8 mouse cellular contexts compared by ENCODE assay signal in genomic region chr17:16952146-16952545, GRCm38 (mm10).
DNase-seq lines count a peak whose midpoint lies in the region; ATAC-seq and TF ChIP-seq lines count a peak whose summit lies in the region.
"Not testable (repeated sequence)": the region's sequence is repeated elsewhere in the genome, so short reads cannot be mapped to it uniquely, and the experiment has no call there.

No protein-coding gene starts in this region.

- TF ChIP-seq CTCF in MEL (IDR thresholded peaks at IDR 0.05 in 2 of 3, conservative IDR thresholded peaks at IDR 0.05 in 1 of 3; ENCODE audit: control insufficient read depth in 1 of 3, insufficient read depth in 1 of 3, low read depth in 2 of 3, low read length in 3 of 3, poor library complexity in 1 of 3, severe bottlenecking in 1 of 3); left cerebral cortex, adult 2 months (IDR thresholded peaks at IDR 0.05); liver, postnatal 0 days (IDR thresholded peaks at IDR 0.05; ENCODE audit: low read depth); stomach, postnatal 0 days (IDR thresholded peaks at IDR 0.05; ENCODE audit: low read depth): not testable (repeated sequence)

- not testable (repeated sequence) for H3K4me1 ChIP-seq in MEL (ENCODE audit: control insufficient read depth in 1 of 2, insufficient read depth in 2 of 2, low read length in 2 of 2); erythroblast, embryonic 14.5 days (ENCODE audit: control insufficient read depth); heart, embryonic 10.5 days; hindbrain, embryonic 15.5 days (replicated peaks); liver, postnatal 0 days (ENCODE audit: insufficient read depth); midbrain, embryonic 13.5 days (replicated peaks); stomach, postnatal 0 days (replicated peaks; ENCODE audit: control insufficient read depth, insufficient read depth)

- not testable (repeated sequence) for H3K27ac ChIP-seq in MEL (ENCODE audit: control insufficient read depth, low read depth, low read length); heart, embryonic 10.5 days; hindbrain, embryonic 15.5 days (replicated peaks); left cerebral cortex, adult 2 months; liver, postnatal 0 days (ENCODE audit: low read depth); midbrain, embryonic 13.5 days; stomach, postnatal 0 days (replicated peaks)

- TF ChIP-seq POLR2A in MEL (IDR thresholded peaks at IDR 0.05; ENCODE audit: control insufficient read depth in 1 of 2, insufficient read depth in 1 of 2, low read depth in 1 of 2, low read length in 2 of 2, poor library complexity in 1 of 2), result not testable (repeated sequence)

- TF ChIP-seq RAD21 in MEL (IDR thresholded peaks at IDR 0.05; ENCODE audit: low read depth, low read length), result not testable (repeated sequence)

- not testable (repeated sequence) for H3K27me3 ChIP-seq in MEL (ENCODE audit: control insufficient read depth in 1 of 2, insufficient read depth in 2 of 2, low read length in 2 of 2); erythroblast, embryonic 14.5 days (ENCODE audit: control insufficient read depth); heart, embryonic 10.5 days (ENCODE audit: insufficient read depth, poor library complexity, severe bottlenecking); hindbrain, embryonic 15.5 days; liver, postnatal 0 days (ENCODE audit: insufficient read depth, low read length); midbrain, embryonic 13.5 days; stomach, postnatal 0 days (ENCODE audit: control insufficient read depth, insufficient read depth, low read length)

- ATAC-seq in hindbrain, embryonic 15.5 days (ENCODE audit: low FRiP score, low read depth); liver, postnatal 0 days; midbrain, embryonic 13.5 days; stomach, postnatal 0 days (ENCODE audit: low FRiP score, low TSS enrichment): not testable (repeated sequence)

- H3K9me3 ChIP-seq in MEL (replicated peaks; ENCODE audit: insufficient read depth, low read length); erythroblast, embryonic 14.5 days (ENCODE audit: control insufficient read depth, low read length); heart, embryonic 10.5 days; hindbrain, embryonic 15.5 days; liver, postnatal 0 days (ENCODE audit: low read length); midbrain, embryonic 13.5 days; stomach, postnatal 0 days (ENCODE audit: control insufficient read depth, low read length): not testable (repeated sequence)

- DNase-seq in MEL (ENCODE audit: low read depth, low spot score), result peak; percentile 32
- DNase-seq in heart, embryonic 10.5 days (ENCODE audit: low spot score); left cerebral cortex, adult 2 months (ENCODE audit: extremely low spot score in 1 of 2, low spot score in 2 of 2); liver, postnatal 0 days; stomach, postnatal 0 days (ENCODE audit: low spot score): not testable (repeated sequence)

- WGBS in heart, embryonic 10.5 days, result 28% methylated on average over 2 of the region's 2 CpGs
- whole genome bisulfite sequencing in hindbrain, embryonic 15.5 days, result 32% methylated on average over 2 of the region's 2 CpGs
- WGBS in liver, postnatal 0 days (ENCODE audit: insufficient replicate concordance), result 23% methylated on average over 2 of the region's 2 CpGs
- 44% methylated on average over 2 of the region's 2 CpGs for WGBS in midbrain, embryonic 13.5 days
- WGBS in stomach, postnatal 0 days, result 19% methylated on average over 2 of the region's 2 CpGs

- TF ChIP-seq EP300 in MEL (IDR thresholded peaks at IDR 0.05; ENCODE audit: low read depth in 1 of 2, low read length in 2 of 2); liver, postnatal 0 days (IDR thresholded peaks at IDR 0.05; ENCODE audit: low read depth); stomach, postnatal 0 days (optimal IDR thresholded peaks at IDR 0.05): not testable (repeated sequence)

- intact Hi-C loops in left cerebral cortex, adult 2 months (cut with DNase I), result loop anchor here (10.0 kb wide), 1 partner anchor 423 kb away; the partner anchor contains the start of gene Riok2

- peaks cover 11% of the 10 kb centered on the region; the same call in 1 of the 2 replicates for H3K79me2 ChIP-seq in MEL (ENCODE audit: control insufficient read depth, insufficient read depth, low read length, poor library complexity)

- H3K9ac ChIP-seq in MEL (ENCODE audit: control insufficient read depth, low read depth, low read length, poor library complexity, severe bottlenecking), result peak overlapping the region; percentile 51
- H3K9ac ChIP-seq in hindbrain, embryonic 15.5 days; liver, postnatal 0 days (replicated peaks); midbrain, embryonic 13.5 days (replicated peaks); stomach, postnatal 0 days (ENCODE audit: low read length): not testable (repeated sequence)

- peak overlapping the region; percentile 49 for H3K4me2 ChIP-seq in hindbrain, embryonic 15.5 days
- peak overlapping the region; percentile 58 for H3K4me2 ChIP-seq in liver, postnatal 0 days (ENCODE audit: low read depth, low read length)
- H3K4me2 ChIP-seq in midbrain, embryonic 13.5 days (replicated peaks), result peak overlapping the region; percentile 46
- H3K4me2 ChIP-seq in stomach, postnatal 0 days (replicated peaks; ENCODE audit: low read depth), result not testable (repeated sequence)

- peak overlapping the region in 1 of 2 experiments; percentile 91; a peak in 2 of 4 replicates for H3K4me3 ChIP-seq in MEL (ENCODE audit: control insufficient read depth in 1 of 2, insufficient read depth in 1 of 2, low read depth in 2 of 2, low read length in 2 of 2)
- H3K4me3 ChIP-seq in erythroblast, embryonic 14.5 days (replicated peaks), result peak overlapping the region; percentile 53
- H3K4me3 ChIP-seq in heart, embryonic 10.5 days, result peak overlapping the region; percentile 58
- peak overlapping the region; percentile 55 for H3K4me3 ChIP-seq in hindbrain, embryonic 15.5 days
- H3K4me3 ChIP-seq in left cerebral cortex, adult 2 months, result peak overlapping the region; percentile 68
- peak overlapping the region; percentile 59 for H3K4me3 ChIP-seq in liver, postnatal 0 days (ENCODE audit: low read depth, low read length)
- peak overlapping the region; percentile 48 for H3K4me3 ChIP-seq in midbrain, embryonic 13.5 days (replicated peaks)
- H3K4me3 ChIP-seq in stomach, postnatal 0 days (ENCODE audit: low read depth, low read length), result peak overlapping the region; percentile 47; the same call in 1 of the 2 replicates

- not testable (repeated sequence) for H3K36me3 ChIP-seq in MEL (ENCODE audit: control insufficient read depth in 1 of 2, insufficient read depth in 2 of 2, low read length in 2 of 2); erythroblast, embryonic 14.5 days (ENCODE audit: control insufficient read depth); heart, embryonic 10.5 days; hindbrain, embryonic 15.5 days; liver, postnatal 0 days (replicated peaks; ENCODE audit: insufficient read depth, low read length); midbrain, embryonic 13.5 days; stomach, postnatal 0 days (ENCODE audit: control insufficient read depth, insufficient read depth, low read length)

TF ChIP-seq in MEL, 35 proteins besides CTCF, POLR2A, EP300 and RAD21:
- TF ChIP-seq MXI1 (IDR thresholded peaks at IDR 0.05; ENCODE audit: low read depth, low read length), result 0 out of 2 replicates have a peak, but pooled peaks have one; percentile 4
